Mouse (Mus musculus) stomach, embryonic 16.5 days (tissue): ENCODE results near the gene Hist1h2ae. TPM values are rescaled to one million over a fixed set of nuclear protein-coding genes. Genes with fewer than 3 reads are reported as not detected.
"Not testable (repeated sequence)": the region's sequence is repeated elsewhere in the genome, so short reads cannot be mapped to it uniquely, and the experiment has no call there.

Experiments
- ATAC-seq: fragments of 200-750 bp; cut with Nextera tagmentation; 2 replicates; pipeline ENCODE4 v1.8.0; 2017; ENCODE audit warnings: moderate number of reproducible peaks, moderate TSS enrichment; ENCODE audit not compliant: insufficient read depth, low FRiP score
- H3K27ac ChIP-seq: fragments of 300-500 bp; sonication (generic); 2 replicates; pipeline ENCODE4 v1.5.1; 2014; ENCODE audit warnings: low read length
- H3K27me3 ChIP-seq: fragments of 300-500 bp; sonication (generic); 2 replicates; pipeline ENCODE4 v1.6.1; 2014; ENCODE audit warnings: low read length, control low read depth, mixed read lengths; ENCODE audit not compliant: control insufficient read depth, insufficient read depth
- H3K36me3 ChIP-seq: fragments of 300-500 bp; sonication (generic); 2 replicates; pipeline ENCODE4 v1.6.1; 2014; ENCODE audit warnings: low read length; ENCODE audit not compliant: control insufficient read depth, insufficient read depth
- H3K4me1 ChIP-seq: fragments of 300-500 bp; sonication (generic); 2 replicates; pipeline ENCODE4 v1.6.1; 2014; ENCODE audit warnings: low read length, control low read depth, mixed read lengths; ENCODE audit not compliant: control insufficient read depth, insufficient read depth
- H3K4me2 ChIP-seq: fragments of 300-500 bp; sonication (generic); 2 replicates; pipeline ENCODE4 v1.6.1; 2014; ENCODE audit warnings: low read depth, low read length, mixed read lengths
- H3K4me3 ChIP-seq: fragments of 300-500 bp; sonication (generic); replicated peaks from 2 replicates; pipeline ENCODE4 v1.5.1; 2014; ENCODE audit warnings: mild to moderate bottlenecking, low read length
- H3K9ac ChIP-seq: fragments of 300-500 bp; sonication (generic); 2 replicates; pipeline ENCODE4 v1.6.1; 2014; ENCODE audit warnings: low read length
- H3K9me3 ChIP-seq: fragments of 300-500 bp; sonication (generic); replicated peaks from 2 replicates; pipeline ENCODE4 v1.6.1; 2016; ENCODE audit warnings: low read length, control low read depth; ENCODE audit not compliant: control insufficient read depth
- WGBS: fragments of 180-500 bp; shearing (Covaris S2); extraction: QIAGEN DNeasy Blood & Tissue Kit; methylation state at CpG from one replicate; pipeline ENCODE4 v1.1.7; 2014; 5-methylcytosine and 5-hydroxymethylcytosine counted together
- polyA plus RNA-seq: library from polyadenylated mRNA; unstranded; fragments of >200 nt; fragmentation: Nextera tagmentation; extraction: Ambion mirVana; gene quantifications from 2 replicates; pipeline ENCODE4 v1.2.1, GENCODE M21; 2015

Hist1h2ae gene
- polyA plus RNA-seq, 1 experiment from 2014 or later = 56.1 TPM

DNA sequence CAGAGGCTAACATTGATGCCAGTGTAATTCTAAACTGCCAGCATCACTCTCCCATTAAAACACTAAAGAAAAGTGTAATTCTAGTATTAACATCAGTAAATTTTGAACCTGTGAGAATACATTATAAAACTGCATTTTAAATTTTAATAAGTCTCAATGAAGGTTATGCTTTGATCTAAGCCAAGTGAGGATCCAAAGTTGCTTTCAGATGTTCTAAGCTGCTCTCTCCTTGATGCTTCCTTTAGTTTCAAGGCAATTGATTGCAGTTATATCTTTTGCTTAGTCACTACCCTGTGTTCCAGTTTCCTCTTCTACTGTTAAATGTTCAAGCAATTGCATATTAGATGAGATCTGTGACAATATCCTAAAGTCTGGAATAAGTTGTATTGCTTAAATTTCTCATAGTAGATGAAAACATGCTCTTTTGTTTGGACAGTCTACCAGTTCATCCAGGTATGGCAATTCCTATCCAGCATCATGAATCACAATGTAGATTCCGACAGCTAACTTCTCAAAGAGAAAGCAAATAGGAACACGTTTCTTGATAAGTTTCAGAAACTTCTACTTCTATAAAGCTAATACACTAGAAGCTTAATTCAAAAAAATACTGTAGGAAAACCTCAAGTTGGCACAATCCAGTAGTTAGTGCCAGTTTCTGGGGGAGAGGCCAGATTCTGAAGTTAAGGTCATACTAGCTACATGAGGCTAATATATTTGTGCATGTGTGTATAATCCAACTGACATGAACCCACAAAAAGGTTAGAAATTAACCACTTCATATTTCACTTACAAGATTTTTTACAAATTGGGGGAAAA, 1.4 kb upstream of the Hist1h2ae start:
- Histone ChIP-seq H3K4me1 (peaks cover 32% of the 10 kb centered on the region), H3K27ac (peak overlapping the region; percentile 93), H3K9me3 (no peaks in the 10 kb centered on the region), H3K27me3 (no peaks in the 10 kb centered on the region), H3K4me2 (peak overlapping the region; percentile 75), H3K9ac (peak overlapping the region; percentile 62), H3K4me3 (peak overlapping the region; percentile 54), H3K36me3 (no peaks in the 10 kb centered on the region)
- no peak for ATAC-seq
- 21% methylated on average over 2 of the region's 2 CpGs for WGBS

DNA sequence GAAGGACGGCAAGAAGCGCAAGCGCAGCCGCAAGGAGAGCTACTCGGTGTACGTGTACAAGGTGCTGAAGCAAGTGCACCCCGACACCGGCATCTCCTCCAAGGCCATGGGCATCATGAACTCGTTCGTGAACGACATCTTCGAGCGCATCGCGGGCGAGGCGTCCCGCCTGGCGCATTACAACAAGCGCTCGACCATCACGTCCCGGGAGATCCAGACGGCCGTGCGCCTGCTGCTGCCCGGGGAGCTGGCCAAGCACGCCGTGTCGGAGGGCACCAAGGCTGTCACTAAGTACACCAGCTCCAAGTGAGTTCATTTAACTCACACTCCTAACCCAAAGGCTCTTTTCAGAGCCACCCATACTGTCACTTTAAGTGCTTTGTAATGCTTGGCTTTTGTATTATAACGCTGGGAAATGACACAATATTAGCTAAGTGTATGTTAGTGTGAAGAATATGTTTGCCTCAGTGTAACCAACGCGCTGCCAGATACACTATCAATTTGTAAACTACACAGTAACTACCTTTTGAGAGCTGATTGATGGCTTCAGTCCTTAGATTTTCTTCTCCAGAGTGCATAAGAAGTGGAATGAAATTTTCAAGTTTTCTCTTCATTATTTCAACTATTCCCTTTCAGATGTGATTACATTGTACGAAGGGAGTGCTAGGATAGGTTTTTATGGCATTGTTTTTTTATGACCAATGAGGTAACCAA, 641 bp upstream of the Hist1h2ae start:
- Histone ChIP-seq H3K4me2 (peak overlapping the region; percentile 75), H3K4me3 (peak overlapping the region; percentile 54), H3K4me1 (peaks cover 27% of the 10 kb centered on the region), H3K9ac (peak overlapping the region; percentile 70), H3K27ac (peak overlapping the region; percentile 93)
- not testable (repeated sequence) for H3K27me3 ChIP-seq, H3K36me3 ChIP-seq, H3K9me3 ChIP-seq, ATAC-seq
- 0% methylated on average over 9 of the region's 34 CpGs for WGBS

DNA sequence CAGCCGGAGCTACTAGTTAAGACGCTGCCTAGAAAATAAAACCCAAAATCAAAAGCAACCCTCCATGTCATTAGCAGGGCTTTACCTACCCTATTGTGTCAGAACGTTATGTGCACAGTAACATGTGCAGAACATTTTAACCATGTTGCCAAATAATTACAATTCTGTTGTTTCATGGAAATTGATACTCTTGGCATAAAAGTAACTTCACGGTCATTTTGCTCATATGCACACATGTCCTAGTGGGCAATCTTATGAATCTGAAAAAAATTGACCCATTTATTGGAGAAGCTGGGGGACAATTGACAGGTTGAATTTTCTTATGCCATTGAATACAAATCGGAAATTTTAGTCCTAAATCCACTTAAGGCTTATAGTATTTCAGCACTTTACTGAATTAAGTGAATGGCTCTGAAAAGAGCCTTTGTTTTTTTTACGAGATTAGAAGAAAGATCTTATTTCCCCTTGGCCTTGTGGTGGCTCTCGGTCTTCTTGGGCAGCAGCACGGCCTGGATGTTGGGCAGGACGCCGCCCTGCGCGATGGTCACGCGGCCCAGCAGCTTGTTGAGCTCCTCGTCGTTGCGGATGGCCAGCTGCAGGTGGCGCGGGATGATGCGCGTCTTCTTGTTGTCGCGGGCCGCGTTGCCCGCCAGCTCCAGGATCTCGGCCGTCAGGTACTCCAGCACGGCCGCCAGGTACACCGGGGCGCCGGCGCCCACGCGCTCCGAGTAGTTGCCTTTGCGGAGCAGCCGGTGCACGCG, 579 bp downstream of the Hist1h2ae start:
- H3K9me3 ChIP-seq, H3K27me3 ChIP-seq, H3K36me3 ChIP-seq, ATAC-seq: not testable (repeated sequence)
- Histone ChIP-seq H3K9ac (peak overlapping the region; percentile 65), H3K27ac (peak overlapping the region; percentile 95), H3K4me2 (peak overlapping the region; percentile 54), H3K4me1 (peaks cover 23% of the 10 kb centered on the region), H3K4me3 (peak overlapping the region; percentile 54)
- WGBS = 1% methylated on average over 25 of the region's 41 CpGs

DNA sequence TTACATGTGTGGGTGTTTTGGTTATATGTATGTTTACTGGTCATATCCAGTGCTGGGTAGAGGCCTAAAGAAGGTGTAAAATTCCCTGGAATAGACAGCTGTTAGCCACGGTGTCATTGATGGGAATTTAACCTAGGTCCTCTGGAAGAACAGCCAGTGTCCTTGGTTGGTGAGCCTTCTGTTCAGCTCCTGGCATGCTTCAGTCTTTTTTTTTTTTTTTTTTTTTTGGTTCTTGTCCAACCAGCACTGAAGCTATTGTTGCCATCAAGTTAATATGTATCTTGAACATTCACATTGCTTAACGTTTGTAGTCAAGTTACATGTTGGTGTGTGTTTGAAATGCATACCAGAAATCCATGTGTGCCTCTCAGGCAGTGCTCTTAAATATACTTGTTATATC, 6.5 kb downstream of the Hist1h2ae start:
- ATAC-seq = no peak
- H3K9ac ChIP-seq = no peak overlapping the region
- no peaks in the 10 kb centered on the region for H3K9me3 ChIP-seq
- no peak overlapping the region for H3K4me3 ChIP-seq
- no peaks in the 10 kb centered on the region for H3K36me3 ChIP-seq
- H3K27ac ChIP-seq = no peak overlapping the region
- H3K27me3 ChIP-seq = no peaks in the 10 kb centered on the region
- no peaks in the 10 kb centered on the region for H3K4me1 ChIP-seq
- H3K4me2 ChIP-seq = no peak overlapping the region
- WGBS = 73% methylated on average over 2 of the region's 2 CpGs

DNA sequence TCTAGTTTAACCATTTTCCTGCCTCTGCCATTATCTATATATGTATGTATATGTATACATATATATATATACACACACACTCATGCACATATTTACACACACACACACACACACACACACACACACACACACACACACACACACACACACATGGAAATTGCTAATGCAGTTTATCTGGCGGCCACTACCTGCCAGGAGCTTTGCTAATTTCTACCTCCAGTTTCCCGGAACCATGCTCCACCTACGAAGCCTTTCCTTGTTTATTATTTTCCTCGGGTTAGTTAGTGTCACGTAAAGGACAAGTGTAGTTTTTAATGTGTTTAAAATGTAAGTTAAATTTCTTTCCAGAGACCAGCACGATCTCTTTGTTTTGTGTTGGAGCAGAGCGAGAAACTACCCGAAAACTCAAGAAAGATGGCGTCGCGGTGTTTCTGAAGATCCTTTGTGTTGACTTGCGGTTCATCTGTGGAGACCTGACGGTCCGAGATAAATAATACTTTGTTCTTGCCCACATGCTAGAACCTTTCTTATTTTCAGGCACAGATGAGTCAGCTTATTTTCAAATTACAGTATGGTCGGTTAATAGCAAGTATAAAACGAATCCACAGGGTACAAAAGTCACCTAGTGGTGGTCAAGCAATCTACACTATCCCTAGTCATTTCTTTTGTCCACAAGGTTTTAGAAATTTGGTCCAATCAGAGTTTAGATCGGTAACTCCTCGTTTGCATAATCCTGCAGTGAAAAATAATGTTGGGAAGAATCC, 8.1 kb downstream of the Hist1h2ae start:
- Histone ChIP-seq H3K4me3 (peak overlapping the region; percentile 48), H3K4me1 (no peaks in the 10 kb centered on the region), H3K27ac (peak overlapping the region; percentile 97), H3K9ac (peak overlapping the region; percentile 63), H3K27me3 (no peaks in the 10 kb centered on the region), H3K4me2 (peak overlapping the region; percentile 72), H3K9me3 (no peaks in the 10 kb centered on the region), H3K36me3 (no peaks in the 10 kb centered on the region)
- WGBS = 2% methylated on average over 18 of the region's 18 CpGs
- ATAC-seq = peak; percentile 63

DNA sequence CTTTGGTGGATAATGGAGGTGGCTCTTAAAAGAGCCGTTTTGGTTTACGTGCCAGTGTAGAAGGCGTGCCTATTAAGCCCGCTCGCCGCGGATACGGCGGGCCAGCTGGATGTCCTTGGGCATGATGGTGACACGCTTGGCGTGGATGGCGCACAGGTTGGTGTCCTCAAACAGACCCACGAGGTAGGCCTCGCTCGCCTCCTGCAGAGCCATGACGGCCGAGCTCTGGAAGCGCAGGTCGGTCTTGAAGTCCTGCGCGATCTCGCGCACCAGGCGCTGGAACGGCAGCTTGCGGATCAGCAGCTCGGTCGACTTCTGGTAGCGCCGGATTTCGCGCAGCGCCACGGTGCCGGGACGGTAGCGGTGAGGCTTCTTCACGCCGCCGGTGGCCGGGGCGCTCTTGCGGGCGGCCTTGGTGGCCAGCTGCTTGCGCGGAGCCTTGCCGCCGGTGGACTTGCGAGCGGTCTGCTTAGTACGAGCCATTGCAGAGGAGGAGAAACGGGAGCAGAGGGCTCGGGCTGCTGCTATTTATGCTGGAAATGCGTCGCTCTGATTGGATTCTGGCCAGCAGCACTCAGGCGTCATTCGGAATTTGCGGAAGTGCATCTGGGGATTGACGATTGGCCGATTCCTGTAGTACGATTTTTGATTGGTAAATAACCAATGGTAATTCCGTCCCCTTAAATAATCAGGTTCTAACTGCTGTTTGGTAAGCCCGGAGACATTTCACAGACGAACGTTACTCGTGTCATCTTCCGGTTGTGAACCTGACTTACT, 8.9 kb downstream of the Hist1h2ae start, which contains the start of gene Hist1h3e:
Gene Hist1h3e, minus strand, starts transcription at position 487 of the 777 bp plus-strand sequence.
- ATAC-seq = peak; percentile 93
- not testable (repeated sequence) for H3K9me3 ChIP-seq, H3K36me3 ChIP-seq, H3K27me3 ChIP-seq, H3K4me1 ChIP-seq
- Histone ChIP-seq H3K4me2 (peak within 1 kb of the TSS; percentile 72), H3K4me3 (peak within 1 kb of the TSS; percentile 48), H3K9ac (peak within 1 kb of the TSS; percentile 63), H3K27ac (peak within 1 kb of the TSS; percentile 97)
- WGBS = under 1% methylated on average over 54 of the region's 67 CpGs

DNA sequence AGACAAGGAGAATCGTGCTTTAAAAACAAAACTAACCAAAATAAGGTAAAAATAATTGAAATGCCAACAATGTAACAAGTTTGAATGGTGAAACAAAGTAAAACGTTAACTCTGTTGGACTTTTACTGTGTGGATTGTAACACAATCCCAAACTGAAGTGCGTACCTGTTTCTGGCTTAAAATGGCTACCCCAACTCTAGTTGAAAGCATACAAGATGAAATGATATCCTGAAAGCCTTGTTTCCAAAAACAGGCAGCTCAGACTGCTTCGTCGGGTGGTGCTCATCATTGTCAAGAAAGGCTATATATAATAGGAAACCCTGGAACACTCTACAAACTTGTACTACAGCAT, 9.5 kb downstream of the Hist1h2ae start:
- H3K4me1 ChIP-seq, ATAC-seq, H3K36me3 ChIP-seq, H3K9ac ChIP-seq, H3K27me3 ChIP-seq, H3K9me3 ChIP-seq: not testable (repeated sequence)
- WGBS = 0% methylated on average over 2 of the region's 5 CpGs
- peak overlapping the region; percentile 48 for H3K4me3 ChIP-seq
- peak overlapping the region; percentile 72; the same call in 1 of the 2 replicates for H3K4me2 ChIP-seq
- peak overlapping the region; percentile 97; the same call in 1 of the 2 replicates for H3K27ac ChIP-seq

DNA sequence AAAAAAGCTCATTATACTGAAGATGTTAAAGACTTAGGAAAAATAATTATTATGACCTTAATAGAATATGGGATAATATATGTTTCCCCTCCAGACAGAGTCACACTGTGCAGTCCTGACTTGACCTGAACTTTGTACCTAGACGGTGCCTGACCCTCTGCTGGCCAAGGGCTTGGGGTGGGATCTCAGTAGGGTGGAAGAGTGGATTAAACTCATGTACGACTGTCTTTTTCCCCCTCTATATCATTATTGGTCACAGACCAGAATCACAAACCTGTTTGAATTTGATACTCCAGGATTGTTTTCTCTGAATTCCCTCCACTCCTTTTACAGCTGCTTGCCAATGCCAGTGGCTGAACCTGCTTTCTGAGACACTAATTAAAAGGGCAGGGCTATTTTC, 10.3 kb downstream of the Hist1h2ae start:
- H3K4me3 ChIP-seq, ATAC-seq, H3K9me3 ChIP-seq, H3K4me1 ChIP-seq, H3K27me3 ChIP-seq, H3K36me3 ChIP-seq: not testable (repeated sequence)
- H3K27ac ChIP-seq = peak overlapping the region; percentile 24; the same call in 1 of the 2 replicates
- 0 out of 2 replicates have a peak overlapping the region, but pooled peaks have one; percentile 9 for H3K9ac ChIP-seq
- H3K4me2 ChIP-seq = peak overlapping the region; percentile 22; the same call in 1 of the 2 replicates
- WGBS = 16% methylated on average over 2 of the region's 2 CpGs
